ENCODE assay signal across 13 mouse cellular contexts in genomic region chr2:152539944-152540710, GRCm38 (mm10). TPM values are rescaled to one million over a fixed set of nuclear protein-coding genes. Genes with fewer than 3 reads are reported as not detected.
DNase-seq lines count a peak whose midpoint lies in the region; ATAC-seq lines count a peak whose summit lies in the region.
"Had no signal": no experiment of that assay in that cellular context is flagged by ENCODE, and none has a peak within 500 bp of the region (broad histone marks: within the 10 kb centered on the region; RNA-seq: fewer than 3 reads in every experiment).

Defb29 (minus strand) TSS chr2:152540098.

- no peak within 1 kb of the TSS for H3K9ac ChIP-seq in forebrain, embryonic 11.5 days (ENCODE audit: low read length)
- H3K9ac ChIP-seq: liver, postnatal 0 days had no signal

- H3K27me3 ChIP-seq in forebrain, embryonic 11.5 days (ENCODE audit: control insufficient read depth, insufficient read depth, low read length), result no peaks in the 10 kb centered on the region

- H3K4me2 ChIP-seq in forebrain, embryonic 11.5 days (ENCODE audit: low read depth, low read length, severe bottlenecking), result no peak within 1 kb of the TSS

- 61% methylated on average over 13 of the region's 13 CpGs for WGBS in forebrain, embryonic 11.5 days

- no peaks in the 10 kb centered on the region for H3K4me1 ChIP-seq in forebrain, embryonic 11.5 days (replicated peaks; ENCODE audit: control insufficient read depth, insufficient read depth, low read length)
- H3K4me1 ChIP-seq: midbrain, embryonic 10.5 days had no signal

- no peak for ATAC-seq in forebrain, embryonic 11.5 days (replicated peaks; ENCODE audit: low FRiP score)
- ATAC-seq: liver, postnatal 0 days had no signal

- no peak within 1 kb of the TSS for H3K4me3 ChIP-seq in forebrain, embryonic 11.5 days (ENCODE audit: low read depth, low read length)
- H3K4me3 ChIP-seq: heart, adult 2 months; midbrain, embryonic 10.5 days had no signal

- no peaks in the 10 kb centered on the region for H3K36me3 ChIP-seq in forebrain, embryonic 11.5 days (ENCODE audit: control insufficient read depth, insufficient read depth, low read length)
- H3K36me3 ChIP-seq: midbrain, embryonic 10.5 days had no signal

- peak; percentile 18 for DNase-seq in thymus, postnatal 4 days
- DNase-seq in thymus, adult 18-20 months, result no peak
- peak; percentile 72 for DNase-seq in ZHBTc4 (ENCODE audit: low read depth, low spot score)
- DNase-seq in kidney, postnatal 10 days, result peak; percentile 69
- no peak for DNase-seq in ovary, postnatal 10 days (ENCODE audit: low spot score)
- no peak for DNase-seq in urinary bladder, postnatal 14 days (ENCODE audit: low spot score)
- DNase-seq in forebrain, embryonic 11.5 days (ENCODE audit: low spot score), result no peak
- DNase-seq: adrenal gland, postnatal 10 days; heart, adult 2 months; liver, postnatal 0 days; right cerebral cortex, adult 18-20 months had no signal

- no peaks in the 10 kb centered on the region for H3K9me3 ChIP-seq in forebrain, embryonic 11.5 days (ENCODE audit: control insufficient read depth, low read length)

- no peak within 1 kb of the TSS for H3K27ac ChIP-seq in forebrain, embryonic 11.5 days (ENCODE audit: low read depth, low read length)
- H3K27ac ChIP-seq: heart, adult 2 months; midbrain, embryonic 10.5 days had no signal

RNA-seq across cellular contexts. Expression of gene Defb29, which starts in this region (rescaled TPM):
- polyA plus RNA-seq in forebrain, embryonic 11.5 days (2014; fragmentation: Nextera tagmentation; extraction: Ambion mirVana), result not detected in 2 replicates
- polyA plus RNA-seq: heart, adult 2 months; liver, postnatal 0 days; midbrain, embryonic 10.5 days; urinary bladder, adult 2 months had no signal

Comparison
In these comparisons a context has a peak if more than half of its experiments do, and no peak if none do; other contexts are left out.
1. DNase-seq: peak in thymus, postnatal 4 days (single experiment), ZHBTc4 (single experiment) and kidney, postnatal 10 days (single experiment); none in thymus, adult 18-20 months (0 of 2), ovary, postnatal 10 days (single experiment), urinary bladder, postnatal 14 days (single experiment) and forebrain, embryonic 11.5 days (single experiment).